17 mouse cellular contexts compared by ENCODE assay signal in the genomic region with DNA sequence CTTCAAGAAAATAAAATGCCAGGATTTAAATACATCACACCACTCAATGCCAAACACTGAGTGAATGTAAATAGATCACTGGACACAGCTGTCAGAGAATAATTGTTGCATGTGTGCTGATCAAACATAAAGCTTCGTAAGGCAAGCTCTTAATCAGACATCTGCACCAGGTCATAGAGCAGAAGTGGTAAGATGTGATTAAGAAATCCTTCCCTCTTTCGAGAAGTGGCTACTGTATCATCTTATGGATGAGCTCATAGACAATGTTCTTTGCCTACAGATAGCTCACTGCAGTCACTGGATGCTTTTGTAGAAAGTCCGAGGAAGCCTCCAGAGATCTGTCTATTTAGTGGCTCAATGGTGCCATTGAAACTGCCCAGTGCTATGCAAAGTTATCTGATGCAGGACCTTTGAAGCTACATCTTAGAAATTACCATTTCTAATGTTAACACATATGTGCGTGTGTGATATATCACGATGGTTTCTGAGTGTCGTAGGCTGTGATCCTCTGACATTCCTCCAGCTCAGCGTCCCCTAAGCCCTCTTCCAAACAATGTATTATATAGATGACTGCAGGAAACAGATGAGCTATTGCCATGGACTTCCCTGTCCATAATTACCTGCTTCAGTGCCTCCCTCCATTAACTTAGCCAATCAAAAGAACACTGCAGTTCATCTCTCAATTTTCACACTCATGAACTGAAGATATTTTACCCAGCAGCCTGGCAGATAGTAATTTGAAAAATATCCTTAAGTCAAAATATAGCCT.
"Had no signal": no experiment of that assay in that cellular context is flagged by ENCODE, and none has a peak within 500 bp of the region (broad histone marks: within the 10 kb centered on the region; RNA-seq: fewer than 3 reads in every experiment).

No protein-coding gene starts in this region.

- H3K27me3 ChIP-seq: liver, embryonic 13.5 days; liver, embryonic 15.5 days; lung, embryonic 15.5 days; megakaryocyte, embryonic 14.5 days; midbrain, embryonic 12.5 days; stomach, embryonic 15.5 days had no signal

- H3K27ac ChIP-seq: liver, embryonic 13.5 days; liver, embryonic 15.5 days; lung, embryonic 15.5 days; midbrain, embryonic 12.5 days; stomach, embryonic 15.5 days; stomach, postnatal 0 days had no signal

- H3K36me3 ChIP-seq: liver, embryonic 13.5 days; liver, embryonic 15.5 days; lung, embryonic 15.5 days; midbrain, embryonic 12.5 days; stomach, embryonic 15.5 days had no signal

- ATAC-seq: liver, postnatal 0 days; lung, postnatal 0 days had no signal

- DNase-seq: liver, embryonic 13.5 days; liver, postnatal 0 days; lung, adult 2 months; lung, postnatal 14 days; lung, postnatal 4 days; midbrain, embryonic 14.5 days; right cerebral cortex, postnatal 14 days; thymus, adult 2 months; thymus, postnatal 25 days; thymus, postnatal 4 days had no signal

- H3K4me3 ChIP-seq: liver, embryonic 13.5 days; liver, embryonic 15.5 days; lung, embryonic 15.5 days; megakaryocyte, embryonic 14.5 days; midbrain, embryonic 12.5 days; stomach, embryonic 15.5 days had no signal

- H3K9me3 ChIP-seq: liver, embryonic 13.5 days; liver, embryonic 15.5 days; lung, embryonic 15.5 days; megakaryocyte, embryonic 14.5 days; midbrain, embryonic 12.5 days; stomach, embryonic 15.5 days had no signal

- H3K4me2 ChIP-seq: liver, embryonic 13.5 days; liver, embryonic 15.5 days; lung, embryonic 15.5 days; midbrain, embryonic 12.5 days; stomach, embryonic 15.5 days had no signal

- H3K4me1 ChIP-seq: liver, embryonic 13.5 days; liver, embryonic 15.5 days; lung, embryonic 15.5 days; megakaryocyte, embryonic 14.5 days; midbrain, embryonic 12.5 days; stomach, embryonic 15.5 days had no signal

- H3K9ac ChIP-seq: liver, embryonic 13.5 days; liver, embryonic 15.5 days; liver, postnatal 0 days; lung, embryonic 15.5 days; midbrain, embryonic 12.5 days; stomach, embryonic 15.5 days had no signal
